Mouse (Mus musculus) bone marrow, adult 2 months (tissue): ENCODE measurements around the gene AI837181. TPM values are rescaled to one million over a fixed set of nuclear protein-coding genes. Genes with fewer than 3 reads are reported as not detected.
A peak's percentile ranks its signal among the peaks of the same experiment; 100 is the strongest.

Source experiments
- H3K27ac ChIP-seq: fragments of 200-500 bp; 2 replicates; pipeline ENCODE4 v1.5.1; 2012; ENCODE audit warnings: low read depth, mild to moderate bottlenecking, control low read depth, inconsistent platforms, low read length; ENCODE audit not compliant: control insufficient read depth, poor library complexity, insufficient read depth
- H3K4me1 ChIP-seq: fragments of 200-500 bp; 2 replicates; pipeline ENCODE4 v1.6.1; 2011; ENCODE audit warnings: low read length; ENCODE audit not compliant: control insufficient read depth, insufficient read depth
- H3K4me3 ChIP-seq: fragments of 200-500 bp; replicated peaks from 2 replicates; pipeline ENCODE3; 2011; ENCODE audit warnings: mild to moderate bottlenecking, low read depth, low read length, control low read depth; ENCODE audit not compliant: control insufficient read depth
- CTCF ChIP-seq: fragments of 200-500 bp; IDR thresholded peaks from 2 replicates; pipeline ENCODE4 v1.5.1; 2011; ENCODE audit warnings: low read length, control low read depth; ENCODE audit not compliant: control insufficient read depth, insufficient read depth
- POLR2A ChIP-seq: fragments of 200-500 bp; IDR thresholded peaks from 2 replicates; pipeline ENCODE4 v1.6.1; 2011; ENCODE audit warnings: low read depth, mild to moderate bottlenecking, control low read depth, low read length, borderline replicate concordance; ENCODE audit not compliant: control insufficient read depth
- WGBS: fragments of 180-500 bp; shearing (Covaris S2); methylation state at CpG from one replicate; pipeline ENCODE4 v1.1.7; 2018; 5-methylcytosine and 5-hydroxymethylcytosine counted together
- polyA plus RNA-seq: library from polyadenylated mRNA; stranded (reverse); fragments of >200 nt; gene quantifications from 2 replicates; pipeline ENCODE4 v1.2.4, GENCODE M21; 2011; ENCODE audit warnings: low replicate concordance; ENCODE audit not compliant: missing spikeins, insufficient read depth, insufficient read length

AI837181 gene
- polyA plus RNA-seq, result 7.0 and 21.5 TPM in 2 replicates

DNA sequence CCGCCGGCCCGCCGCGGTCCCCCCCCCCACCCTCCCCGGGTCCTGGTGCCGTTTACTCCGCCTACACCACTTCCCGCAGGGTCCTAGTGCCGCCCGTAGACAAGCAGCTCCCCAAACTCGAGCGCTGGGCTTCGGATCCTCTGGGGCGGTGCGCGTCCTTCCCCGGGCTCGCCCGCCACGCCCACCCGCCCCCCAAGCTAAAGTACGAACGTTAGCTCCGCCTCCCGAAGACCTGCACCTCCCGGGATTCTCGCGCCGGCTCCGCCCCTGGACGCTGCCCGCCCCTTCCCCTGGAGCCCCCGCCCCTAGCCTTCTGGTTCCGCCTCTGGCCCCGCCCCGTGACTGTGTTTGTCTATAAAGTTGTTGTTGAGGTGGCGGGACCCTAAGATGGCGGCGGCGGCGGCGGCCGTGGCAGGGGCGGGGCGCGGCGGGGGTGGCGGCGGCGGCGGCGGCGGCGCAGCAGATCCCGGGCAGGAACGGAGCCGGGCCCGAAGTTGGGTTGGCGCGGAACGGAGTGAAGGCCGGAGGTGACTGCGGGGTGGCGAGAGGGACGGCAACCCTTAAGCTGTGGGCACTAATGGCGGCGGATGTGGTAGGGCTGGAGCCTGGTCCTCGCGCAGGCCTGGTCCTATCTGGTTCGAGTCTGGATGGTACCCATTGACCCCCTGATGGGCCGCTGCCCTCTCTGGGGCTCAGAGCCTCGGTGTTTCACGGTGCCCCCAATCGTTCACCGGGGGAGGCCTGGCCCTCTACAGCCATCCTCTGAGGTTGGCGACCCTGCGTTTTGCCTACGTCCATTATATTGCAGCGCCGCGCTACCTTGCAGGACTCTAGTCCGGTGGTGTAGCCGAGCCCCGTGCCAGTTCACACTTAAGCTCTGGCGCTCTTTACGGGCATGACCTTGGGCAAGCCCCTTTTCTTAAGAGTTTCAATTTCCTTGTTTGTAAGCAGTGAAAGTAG is at the start of gene AI837181, which contains the start of gene Drap1:
Gene AI837181 (plus strand): TSS at position 363 of the 960 bp plus-strand sequence.
Gene Drap1 (minus strand): TSS at position 198 of the 960 bp plus-strand sequence.
- no peak for TF ChIP-seq CTCF
- peak; percentile 43; the same call in 1 of the 2 replicates for TF ChIP-seq POLR2A
- no peaks in the 10 kb centered on the region; the same call in 1 of the 2 replicates for H3K4me1 ChIP-seq
- under 1% methylated on average over 85 of the region's 87 CpGs for WGBS
- peak within 1 kb of the TSS; percentile 86 for H3K27ac ChIP-seq
- peak within 1 kb of the TSS; percentile 100 for H3K4me3 ChIP-seq

DNA sequence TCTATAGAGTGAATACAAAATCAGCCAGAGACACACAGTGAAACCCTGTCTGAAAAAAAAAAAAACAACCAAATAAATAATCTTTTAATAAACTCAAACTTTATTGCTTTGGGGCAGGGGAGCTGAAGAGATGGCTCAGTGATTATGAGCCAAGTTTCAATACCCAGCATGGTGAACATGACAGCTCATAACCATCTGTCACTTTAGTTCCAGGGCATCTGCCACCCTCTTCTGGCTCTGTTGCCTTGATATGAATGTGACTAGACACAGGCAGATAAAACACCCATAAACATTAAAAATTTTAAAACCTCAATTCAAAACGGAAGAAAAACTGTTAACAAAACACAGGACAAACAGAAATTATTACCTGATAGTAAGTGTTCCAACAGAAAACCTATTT is 47.5 kb upstream of the AI837181 start:
- Histone ChIP-seq H3K4me1 (no peaks in the 10 kb centered on the region), H3K4me3 (no peak overlapping the region), H3K27ac (no peak overlapping the region)
- TF ChIP-seq POLR2A (no peak), CTCF (no peak)
- WGBS, result 88% methylated on average over 1 of the region's 1 CpGs

DNA sequence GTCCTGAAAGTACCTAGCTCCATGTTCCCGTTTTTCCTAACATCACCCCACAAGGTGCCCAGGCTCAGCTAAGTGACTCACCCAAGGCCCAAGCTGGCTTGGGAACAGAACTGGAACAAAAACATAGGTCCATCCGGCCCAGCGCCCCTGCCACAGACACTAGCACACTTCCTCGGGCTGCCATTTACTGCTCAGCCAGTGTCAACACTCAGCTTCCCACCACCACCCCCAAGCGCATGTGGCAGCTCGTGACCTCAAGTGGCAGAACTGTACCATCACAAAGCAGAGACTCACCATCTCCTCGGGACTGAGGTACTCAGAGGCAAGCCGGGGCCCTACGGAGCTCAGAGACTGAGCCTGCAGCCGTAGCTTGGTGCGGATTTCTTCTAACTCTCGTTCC is 41.6 kb upstream of the AI837181 start:
- Histone ChIP-seq H3K27ac (no peak overlapping the region), H3K4me1 (peaks cover 1% of the 10 kb centered on the region; the same call in 1 of the 2 replicates), H3K4me3 (no peak overlapping the region)
- no peak for TF ChIP-seq POLR2A
- no peak for TF ChIP-seq CTCF
- WGBS, result 92% methylated on average over 12 of the region's 12 CpGs

DNA sequence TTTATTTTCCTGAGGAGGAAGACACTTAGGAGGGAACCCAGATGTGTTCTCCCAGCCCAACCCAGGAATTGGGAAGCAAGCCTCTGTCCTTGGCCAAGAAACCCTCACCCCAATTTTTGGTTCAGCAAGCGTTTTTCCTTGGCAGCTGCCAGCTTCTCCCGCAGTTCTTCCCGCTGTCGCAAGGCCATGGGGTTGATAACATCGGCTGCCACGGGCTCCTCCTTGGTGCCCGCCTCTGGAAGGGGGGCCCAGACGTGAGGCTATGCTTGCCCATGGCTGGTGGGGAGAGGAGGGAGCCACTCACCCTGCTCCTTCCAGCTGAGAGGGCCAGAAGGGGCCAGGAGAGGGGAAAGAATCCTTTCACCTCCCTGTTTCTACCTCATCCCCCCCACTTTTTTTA is 40.2 kb upstream of the AI837181 start:
- no peak overlapping the region for H3K4me3 ChIP-seq
- no peak for TF ChIP-seq POLR2A
- no peak for TF ChIP-seq CTCF
- H3K4me1 ChIP-seq, result peaks cover 1% of the 10 kb centered on the region; the same call in 1 of the 2 replicates
- whole genome bisulfite sequencing, result 84% methylated on average over 8 of the region's 8 CpGs
- H3K27ac ChIP-seq, result no peak overlapping the region

DNA sequence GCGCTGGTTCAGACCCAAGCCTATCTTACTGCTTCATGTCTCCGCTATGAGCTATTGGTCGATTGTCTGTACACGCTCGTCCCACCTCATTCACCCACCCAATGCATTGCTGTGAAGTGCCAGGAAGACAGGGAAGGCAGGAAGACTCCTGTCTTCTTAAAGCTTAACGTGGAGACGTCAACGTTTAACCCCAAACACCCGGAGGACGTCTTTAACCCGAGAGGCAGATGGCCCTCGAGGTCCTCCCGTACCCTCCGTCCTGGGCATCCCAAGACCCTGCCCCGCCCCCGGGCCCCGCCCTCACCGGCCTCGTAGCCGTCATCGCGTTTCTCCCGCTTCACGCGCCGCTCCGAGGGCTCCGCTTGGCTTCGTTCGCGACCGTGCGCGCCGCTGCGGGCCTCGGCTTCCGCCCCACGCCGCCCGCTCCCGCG is 36.9 kb upstream of the AI837181 start:
- Histone ChIP-seq H3K4me1 (peaks cover 1% of the 10 kb centered on the region; the same call in 1 of the 2 replicates), H3K27ac (peak overlapping the region; percentile 90), H3K4me3 (peak overlapping the region; percentile 89)
- no peak for TF ChIP-seq CTCF
- TF ChIP-seq POLR2A, result no peak
- WGBS, result under 1% methylated on average over 43 of the region's 43 CpGs

DNA sequence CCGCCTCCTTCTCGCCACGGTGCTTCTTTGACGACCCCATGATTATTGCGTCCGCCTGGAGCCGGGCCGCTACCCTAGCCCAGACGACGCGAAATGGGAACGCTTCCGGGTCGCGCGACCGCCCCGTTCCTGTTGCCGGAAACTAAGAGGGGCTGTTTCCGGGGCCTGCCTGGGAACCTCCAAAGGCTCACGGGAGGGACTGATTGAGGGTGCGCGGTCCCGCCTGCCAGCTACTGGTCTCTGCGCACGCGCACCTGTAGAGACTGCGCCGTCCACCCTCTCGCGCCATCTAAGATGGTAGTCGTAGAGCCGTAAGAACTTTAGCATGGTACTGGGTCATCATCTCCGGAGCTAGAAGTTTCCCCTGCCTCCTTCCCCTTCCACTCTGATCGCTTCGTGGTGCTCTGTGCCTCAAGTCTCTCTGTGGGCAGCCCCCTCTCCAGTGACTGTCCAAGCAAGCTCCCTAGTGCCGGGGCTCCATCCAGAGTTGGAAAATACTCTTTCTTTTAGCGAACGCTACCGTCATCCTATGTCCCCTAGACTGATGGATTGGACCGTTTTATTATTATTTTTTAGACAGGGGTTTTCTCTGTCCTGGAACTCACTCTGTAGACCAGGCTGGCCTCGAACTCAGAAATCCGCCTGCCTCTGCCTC is 36.2 kb upstream of the AI837181 start, which contains the start of gene Sart1:
Gene Sart1 (minus strand): TSS at position 116 of the 655 bp plus-strand sequence.
- under 1% methylated on average over 43 of the region's 43 CpGs for WGBS
- Histone ChIP-seq H3K4me3 (peak within 1 kb of the TSS; percentile 89), H3K27ac (peak within 1 kb of the TSS; percentile 90), H3K4me1 (peaks cover 1% of the 10 kb centered on the region; the same call in 1 of the 2 replicates)
- TF ChIP-seq CTCF, result no peak
- peak; percentile 97 for TF ChIP-seq POLR2A

DNA sequence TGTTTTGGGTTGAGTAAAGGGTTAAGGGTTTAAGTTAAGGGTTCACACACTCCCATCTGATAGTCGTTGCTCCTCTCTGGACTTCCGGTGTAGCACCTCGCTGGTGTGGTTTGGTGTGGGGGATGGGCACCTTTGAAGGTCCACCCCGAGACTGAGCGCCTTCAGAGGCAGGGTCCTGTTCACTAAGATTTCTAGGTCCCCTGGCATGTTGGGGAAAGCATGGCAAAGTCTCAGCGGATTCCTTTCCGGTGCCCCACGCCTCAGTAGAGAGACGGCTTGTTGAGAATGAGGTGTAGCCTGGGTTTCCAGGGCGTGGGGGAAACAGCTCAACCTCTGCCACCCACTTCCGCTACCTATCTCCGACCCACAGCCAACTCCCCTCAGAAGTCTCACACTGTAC is 35.3 kb upstream of the AI837181 start:
- Histone ChIP-seq H3K4me1 (peaks cover 1% of the 10 kb centered on the region; the same call in 1 of the 2 replicates), H3K27ac (peak overlapping the region; percentile 90), H3K4me3 (peak overlapping the region; percentile 68)
- TF ChIP-seq POLR2A (peak; percentile 48; the same call in 1 of the 2 replicates), CTCF (no peak)
- WGBS, result under 1% methylated on average over 12 of the region's 12 CpGs

DNA sequence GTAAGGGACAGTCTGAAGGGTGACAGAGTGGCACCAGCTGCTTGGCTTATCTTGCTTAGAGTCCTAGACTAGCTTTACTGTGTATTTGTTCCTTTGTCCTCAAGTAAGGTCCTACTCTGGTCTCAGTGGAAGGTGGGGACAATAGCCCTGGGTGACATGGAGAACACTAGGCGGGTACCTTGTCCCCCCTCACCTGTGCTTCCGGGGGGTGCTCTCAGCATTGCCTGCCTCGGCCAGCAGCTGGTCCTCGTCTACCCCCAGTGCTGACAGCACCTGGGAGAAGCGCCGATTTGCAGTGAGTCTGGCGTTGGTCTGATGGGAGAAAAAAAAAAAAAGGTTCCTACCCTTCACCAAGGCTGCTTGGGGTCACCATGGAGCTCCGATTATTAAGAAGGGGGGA is 34.5 kb upstream of the AI837181 start:
- Histone ChIP-seq H3K27ac (peak overlapping the region; percentile 90), H3K4me1 (peaks cover 1% of the 10 kb centered on the region; the same call in 1 of the 2 replicates), H3K4me3 (peak overlapping the region; percentile 19)
- TF ChIP-seq CTCF (no peak), POLR2A (no peak)
- WGBS, result 70% methylated on average over 8 of the region's 8 CpGs
